Mouse (Mus musculus): ENCODE measurements around the gene Gss. TPM values are rescaled to one million over a fixed set of nuclear protein-coding genes. Genes with fewer than 3 reads are reported as not detected.
"Not testable (repeated sequence)": the region's sequence is repeated elsewhere in the genome, so short reads cannot be mapped to it uniquely, and the experiment has no call there.

Gss gene
- polyA plus RNA-seq, 1 experiment from 2014 or later, result 18.1 TPM

- ATAC-seq (replicated peaks; ENCODE audit: low FRiP score) (no peak), DNase-seq (ENCODE audit: low spot score) (no peak)
- Histone ChIP-seq H3K27ac (ENCODE audit: low read depth, low read length) (no peak overlapping the region), H3K27me3 (ENCODE audit: control insufficient read depth, insufficient read depth, low read length) (no peaks in the 10 kb centered on the region), H3K4me3 (ENCODE audit: low read depth, low read length) (no peak overlapping the region), H3K9ac (ENCODE audit: low read length) (no peak overlapping the region), H3K9me3 (ENCODE audit: control insufficient read depth, low read length) (no peaks in the 10 kb centered on the region), H3K4me1 (replicated peaks; ENCODE audit: control insufficient read depth, insufficient read depth, low read length) (no peaks in the 10 kb centered on the region), H3K4me2 (ENCODE audit: low read depth, low read length, severe bottlenecking) (no peak overlapping the region), H3K36me3 (ENCODE audit: control insufficient read depth, insufficient read depth, low read length) (no peaks in the 10 kb centered on the region)
Observed at GRCm38 (mm10) chr2:155552336-155552735, 40.3 kb downstream of the Gss start.

GRCm38 (mm10) chr2:155546955-155547354 lies 45.7 kb downstream of the Gss start:
- DNase-seq (ENCODE audit: low spot score) (no peak), ATAC-seq (replicated peaks; ENCODE audit: low FRiP score) (no peak)
- no peak overlapping the region for H3K4me3 ChIP-seq (ENCODE audit: low read depth, low read length)
- H3K27me3 ChIP-seq (ENCODE audit: control insufficient read depth, insufficient read depth, low read length), result no peaks in the 10 kb centered on the region
- WGBS, result 81% methylated on average over 1 of the region's 1 CpGs
- no peak overlapping the region for H3K27ac ChIP-seq (ENCODE audit: low read depth, low read length)
- no peaks in the 10 kb centered on the region for H3K4me1 ChIP-seq (replicated peaks; ENCODE audit: control insufficient read depth, insufficient read depth, low read length)
- H3K36me3 ChIP-seq (ENCODE audit: control insufficient read depth, insufficient read depth, low read length), result no peaks in the 10 kb centered on the region
- no peak overlapping the region for H3K9ac ChIP-seq (ENCODE audit: low read length)
- H3K9me3 ChIP-seq (ENCODE audit: control insufficient read depth, low read length), result no peaks in the 10 kb centered on the region
- no peak overlapping the region for H3K4me2 ChIP-seq (ENCODE audit: low read depth, low read length, severe bottlenecking)

- Histone ChIP-seq H3K27me3 (ENCODE audit: control insufficient read depth, insufficient read depth, low read length) (no peaks in the 10 kb centered on the region), H3K9ac (ENCODE audit: low read length) (no peak overlapping the region), H3K36me3 (ENCODE audit: control insufficient read depth, insufficient read depth, low read length) (no peaks in the 10 kb centered on the region), H3K4me1 (replicated peaks; ENCODE audit: control insufficient read depth, insufficient read depth, low read length) (no peaks in the 10 kb centered on the region), H3K4me3 (ENCODE audit: low read depth, low read length) (no peak overlapping the region), H3K9me3 (ENCODE audit: control insufficient read depth, low read length) (no peaks in the 10 kb centered on the region), H3K4me2 (ENCODE audit: low read depth, low read length, severe bottlenecking) (no peak overlapping the region), H3K27ac (ENCODE audit: low read depth, low read length) (no peak overlapping the region)
- 80% methylated on average over 6 of the region's 6 CpGs for WGBS
- DNase-seq (ENCODE audit: low spot score) (no peak), ATAC-seq (replicated peaks; ENCODE audit: low FRiP score) (no peak)
Observed at GRCm38 (mm10) chr2:155540822-155541458, 51.7 kb downstream of the Gss start.

- Histone ChIP-seq H3K4me1 (replicated peaks; ENCODE audit: control insufficient read depth, insufficient read depth, low read length) (no peaks in the 10 kb centered on the region), H3K27ac (ENCODE audit: low read depth, low read length) (no peak overlapping the region), H3K4me2 (ENCODE audit: low read depth, low read length, severe bottlenecking) (no peak overlapping the region), H3K4me3 (ENCODE audit: low read depth, low read length) (no peak overlapping the region), H3K9ac (ENCODE audit: low read length) (no peak overlapping the region), H3K36me3 (ENCODE audit: control insufficient read depth, insufficient read depth, low read length) (no peaks in the 10 kb centered on the region), H3K9me3 (ENCODE audit: control insufficient read depth, low read length) (no peaks in the 10 kb centered on the region), H3K27me3 (ENCODE audit: control insufficient read depth, insufficient read depth, low read length) (no peaks in the 10 kb centered on the region)
- ATAC-seq (replicated peaks; ENCODE audit: low FRiP score) (no peak), DNase-seq (ENCODE audit: low spot score) (no peak)
Observed at GRCm38 (mm10) chr2:155539696-155540095, 52.9 kb downstream of the Gss start.

- not testable (repeated sequence) for H3K4me3 ChIP-seq (ENCODE audit: low read depth, low read length); H3K36me3 ChIP-seq (ENCODE audit: control insufficient read depth, insufficient read depth, low read length); H3K27ac ChIP-seq (ENCODE audit: low read depth, low read length); DNase-seq (ENCODE audit: low spot score); H3K4me2 ChIP-seq (ENCODE audit: low read depth, low read length, severe bottlenecking); H3K27me3 ChIP-seq (ENCODE audit: control insufficient read depth, insufficient read depth, low read length); H3K9me3 ChIP-seq (ENCODE audit: control insufficient read depth, low read length); H3K9ac ChIP-seq (ENCODE audit: low read length); H3K4me1 ChIP-seq (replicated peaks; ENCODE audit: control insufficient read depth, insufficient read depth, low read length); ATAC-seq (replicated peaks; ENCODE audit: low FRiP score)
- WGBS, result 80% methylated on average over 15 of the region's 19 CpGs
Observed at GRCm38 (mm10) chr2:155538463-155539057, 54.0 kb downstream of the Gss start.

- no peaks in the 10 kb centered on the region for H3K9me3 ChIP-seq (ENCODE audit: control insufficient read depth, low read length)
- H3K27ac ChIP-seq (ENCODE audit: low read depth, low read length), result no peak overlapping the region
- ATAC-seq (replicated peaks; ENCODE audit: low FRiP score) (no peak), DNase-seq (ENCODE audit: low spot score) (no peak)
- no peaks in the 10 kb centered on the region for H3K36me3 ChIP-seq (ENCODE audit: control insufficient read depth, insufficient read depth, low read length)
- H3K27me3 ChIP-seq (ENCODE audit: control insufficient read depth, insufficient read depth, low read length), result no peaks in the 10 kb centered on the region
- H3K4me2 ChIP-seq (ENCODE audit: low read depth, low read length, severe bottlenecking), result no peak overlapping the region
- H3K9ac ChIP-seq (ENCODE audit: low read length), result no peak overlapping the region
- H3K4me3 ChIP-seq (ENCODE audit: low read depth, low read length), result no peak overlapping the region
- no peaks in the 10 kb centered on the region for H3K4me1 ChIP-seq (replicated peaks; ENCODE audit: control insufficient read depth, insufficient read depth, low read length)
- WGBS, result 85% methylated on average over 5 of the region's 5 CpGs
Observed at GRCm38 (mm10) chr2:155537761-155538462, 54.7 kb downstream of the Gss start.

GRCm38 (mm10) chr2:155536292-155536691 lies 56.3 kb downstream of the Gss start:
- ATAC-seq (replicated peaks; ENCODE audit: low FRiP score), result no peak
- no peaks in the 10 kb centered on the region for H3K36me3 ChIP-seq (ENCODE audit: control insufficient read depth, insufficient read depth, low read length)

GRCm38 (mm10) chr2:155527367-155527766 lies 65.2 kb downstream of the Gss start:
- Histone ChIP-seq H3K4me1 (replicated peaks; ENCODE audit: control insufficient read depth, insufficient read depth, low read length) (no peaks in the 10 kb centered on the region), H3K9me3 (ENCODE audit: control insufficient read depth, low read length) (no peaks in the 10 kb centered on the region), H3K36me3 (ENCODE audit: control insufficient read depth, insufficient read depth, low read length) (no peaks in the 10 kb centered on the region), H3K4me2 (ENCODE audit: low read depth, low read length, severe bottlenecking) (no peak overlapping the region), H3K9ac (ENCODE audit: low read length) (no peak overlapping the region), H3K4me3 (ENCODE audit: low read depth, low read length) (no peak overlapping the region), H3K27me3 (ENCODE audit: control insufficient read depth, insufficient read depth, low read length) (no peaks in the 10 kb centered on the region), H3K27ac (ENCODE audit: low read depth, low read length) (no peak overlapping the region)
- DNase-seq (ENCODE audit: low spot score) (no peak), ATAC-seq (replicated peaks; ENCODE audit: low FRiP score) (no peak)
- 86% methylated on average over 5 of the region's 5 CpGs for WGBS

More at GRCm38 (mm10) chr2:155536292-155536691, 56.3 kb downstream of the Gss start:
- H3K9ac ChIP-seq (ENCODE audit: low read length), result no peak overlapping the region
- no peak for DNase-seq (ENCODE audit: low spot score)
- no peaks in the 10 kb centered on the region for H3K27me3 ChIP-seq (ENCODE audit: control insufficient read depth, insufficient read depth, low read length)
- H3K4me2 ChIP-seq (ENCODE audit: low read depth, low read length, severe bottlenecking), result no peak overlapping the region
- H3K4me3 ChIP-seq (ENCODE audit: low read depth, low read length), result no peak overlapping the region
- no peaks in the 10 kb centered on the region for H3K9me3 ChIP-seq (ENCODE audit: control insufficient read depth, low read length)
- H3K4me1 ChIP-seq (replicated peaks; ENCODE audit: control insufficient read depth, insufficient read depth, low read length), result no peaks in the 10 kb centered on the region
- H3K27ac ChIP-seq (ENCODE audit: low read depth, low read length), result no peak overlapping the region

- DNase-seq (ENCODE audit: low spot score) (no peak), ATAC-seq (replicated peaks; ENCODE audit: low FRiP score) (no peak)
- Histone ChIP-seq H3K4me2 (ENCODE audit: low read depth, low read length, severe bottlenecking) (no peak overlapping the region), H3K4me1 (replicated peaks; ENCODE audit: control insufficient read depth, insufficient read depth, low read length) (no peaks in the 10 kb centered on the region), H3K36me3 (ENCODE audit: control insufficient read depth, insufficient read depth, low read length) (no peaks in the 10 kb centered on the region), H3K27ac (ENCODE audit: low read depth, low read length) (no peak overlapping the region), H3K9me3 (ENCODE audit: control insufficient read depth, low read length) (no peaks in the 10 kb centered on the region), H3K4me3 (ENCODE audit: low read depth, low read length) (no peak overlapping the region), H3K9ac (ENCODE audit: low read length) (no peak overlapping the region), H3K27me3 (ENCODE audit: control insufficient read depth, insufficient read depth, low read length) (no peaks in the 10 kb centered on the region)
- WGBS, result 73% methylated on average over 1 of the region's 1 CpGs
Observed at GRCm38 (mm10) chr2:155524378-155524777, 68.2 kb downstream of the Gss start.
